Mouse (Mus musculus) kidney, adult 2 months (tissue): ENCODE results near the gene Ap3m1. TPM values are rescaled to one million over a fixed set of nuclear protein-coding genes. Genes with fewer than 3 reads are reported as not detected.

Experiments used
- DNase-seq: peaks from one replicate; pipeline ENCODE4 v3.0.0; 2021
- H3K27ac ChIP-seq: fragments of 200-500 bp; 2 replicates; pipeline ENCODE4 v1.5.1; 2012; ENCODE audit warnings: low read depth, low read length, control low read depth, inconsistent platforms; ENCODE audit not compliant: insufficient read depth
- H3K27me3 ChIP-seq: fragments of 200-500 bp; replicated peaks from 2 replicates; pipeline ENCODE4 v1.6.1; 2012; ENCODE audit warnings: mild to moderate bottlenecking, moderate library complexity, low read length, inconsistent platforms; ENCODE audit not compliant: control insufficient read depth, insufficient read depth
- H3K36me3 ChIP-seq: fragments of 200-500 bp; 2 replicates; pipeline ENCODE4 v1.6.1; 2012; ENCODE audit warnings: mild to moderate bottlenecking, moderate library complexity, low read length, inconsistent platforms; ENCODE audit not compliant: control insufficient read depth, insufficient read depth
- H3K4me1 ChIP-seq: fragments of 200-500 bp; 2 replicates; pipeline ENCODE4 v1.6.1; 2011; ENCODE audit warnings: low read length; ENCODE audit not compliant: control insufficient read depth, insufficient read depth
- H3K4me3 ChIP-seq: fragments of 200-500 bp; 2 replicates; pipeline ENCODE4 v1.5.1; 2011; ENCODE audit warnings: mild to moderate bottlenecking, low read depth, low read length, control low read depth; ENCODE audit not compliant: insufficient read depth
- CTCF ChIP-seq: fragments of 200-500 bp; conservative IDR thresholded peaks from 2 replicates; pipeline ENCODE4 v1.5.1; 2011; ENCODE audit warnings: low read depth, mild to moderate bottlenecking, control low read depth, low read length, moderate library complexity, mixed read lengths; ENCODE audit not compliant: insufficient read depth, insufficient read length
- POLR2A ChIP-seq: fragments of 200-500 bp; IDR thresholded peaks from one replicate; pipeline ENCODE4 v1.6.1; 2011; ENCODE audit warnings: low read depth, low read length, control low read depth
- WGBS: fragments of 180-500 bp; shearing (Covaris S2); methylation state at CpG from one replicate; pipeline ENCODE4 v1.1.7; 2018; 5-methylcytosine and 5-hydroxymethylcytosine counted together
- polyA plus RNA-seq: library from polyadenylated mRNA; depleted of rRNA; stranded (reverse); fragments of >200 nt; gene quantifications from 2 replicates; pipeline ENCODE4 v1.2.3, GENCODE M21; 2012

Ap3m1 gene
- polyA plus RNA-seq, 1 experiment: 25.5 TPM

DNA sequence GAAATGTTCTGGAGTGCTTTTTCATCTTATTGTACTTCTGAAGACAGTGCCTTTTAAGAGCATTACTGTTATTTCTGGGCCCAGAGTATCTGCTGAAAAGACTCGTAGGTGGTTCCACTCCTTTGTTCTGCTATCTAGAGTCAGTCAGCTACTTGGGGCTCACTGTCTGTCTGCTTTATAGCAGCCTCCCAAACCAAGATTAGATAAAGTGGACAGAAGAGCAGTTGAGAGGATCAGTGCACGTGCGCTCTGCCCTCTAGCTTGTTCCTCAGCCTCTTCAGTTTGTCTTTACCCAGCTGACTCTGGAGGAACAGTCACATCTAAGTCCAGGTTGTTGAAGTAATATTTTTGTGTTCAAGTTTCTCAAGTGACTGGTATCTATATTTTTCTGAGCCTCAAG, 21.7 kb upstream of the Ap3m1 start:
- H3K27me3 ChIP-seq: no peaks in the 10 kb centered on the region
- H3K27ac ChIP-seq: no peak overlapping the region
- H3K4me1 ChIP-seq: peaks cover 6% of the 10 kb centered on the region
- no peak for TF ChIP-seq CTCF
- no peak for TF ChIP-seq POLR2A
- H3K36me3 ChIP-seq: no peaks in the 10 kb centered on the region
- WGBS: 80% methylated on average over 3 of the region's 3 CpGs
- no peak overlapping the region for H3K4me3 ChIP-seq
- no peak for DNase-seq

DNA sequence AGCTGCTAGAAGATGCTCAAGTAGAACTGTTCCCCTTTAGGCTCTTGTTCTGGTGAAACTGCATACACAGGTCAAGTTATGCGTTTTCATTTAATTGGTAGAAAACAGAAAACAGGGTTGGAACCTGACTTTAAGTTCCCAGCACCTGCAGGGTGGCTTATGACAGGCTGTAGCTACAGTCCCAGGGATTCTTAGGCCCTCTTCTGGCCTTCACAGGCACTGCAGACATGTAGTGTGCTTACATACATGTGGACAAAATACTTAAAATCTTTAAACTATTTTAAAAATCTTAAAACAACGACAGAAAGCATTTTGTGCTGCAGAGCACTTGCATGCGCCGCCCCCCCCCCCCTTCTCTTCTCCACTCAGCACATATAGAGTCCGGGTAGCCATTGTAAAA, 17.3 kb upstream of the Ap3m1 start:
- TF ChIP-seq CTCF (peak; percentile 16; the same call in 1 of the 2 replicates), POLR2A (no peak)
- no peak for DNase-seq
- WGBS: 89% methylated on average over 5 of the region's 5 CpGs
- H3K27ac ChIP-seq: no peak overlapping the region
- no peaks in the 10 kb centered on the region for H3K36me3 ChIP-seq
- H3K4me3 ChIP-seq: no peak overlapping the region
- no peaks in the 10 kb centered on the region for H3K27me3 ChIP-seq
- H3K4me1 ChIP-seq: peaks cover 3% of the 10 kb centered on the region; the same call in 1 of the 2 replicates

GRCm38 (mm10) chr14:21065490-21066162, 13.3 kb upstream of the Ap3m1 start:
- Histone ChIP-seq H3K4me3 (no peak overlapping the region), H3K27me3 (no peaks in the 10 kb centered on the region), H3K27ac (no peak overlapping the region), H3K36me3 (no peaks in the 10 kb centered on the region), H3K4me1 (no peaks in the 10 kb centered on the region)
- WGBS: 64% methylated on average over 8 of the region's 8 CpGs
- TF ChIP-seq POLR2A (no peak), CTCF (no peak)
- no peak for DNase-seq

- H3K4me1 ChIP-seq: no peaks in the 10 kb centered on the region
- no peak overlapping the region for H3K4me3 ChIP-seq
- peak; percentile 26 for DNase-seq
- no peaks in the 10 kb centered on the region for H3K36me3 ChIP-seq
- H3K27me3 ChIP-seq: no peaks in the 10 kb centered on the region
- TF ChIP-seq POLR2A (no peak), CTCF (no peak)
- WGBS: 24% methylated on average over 1 of the region's 1 CpGs
- no peak overlapping the region for H3K27ac ChIP-seq
Measured at GRCm38 (mm10) chr14:21064321-21064720, 12.0 kb upstream of the Ap3m1 start.

DNA sequence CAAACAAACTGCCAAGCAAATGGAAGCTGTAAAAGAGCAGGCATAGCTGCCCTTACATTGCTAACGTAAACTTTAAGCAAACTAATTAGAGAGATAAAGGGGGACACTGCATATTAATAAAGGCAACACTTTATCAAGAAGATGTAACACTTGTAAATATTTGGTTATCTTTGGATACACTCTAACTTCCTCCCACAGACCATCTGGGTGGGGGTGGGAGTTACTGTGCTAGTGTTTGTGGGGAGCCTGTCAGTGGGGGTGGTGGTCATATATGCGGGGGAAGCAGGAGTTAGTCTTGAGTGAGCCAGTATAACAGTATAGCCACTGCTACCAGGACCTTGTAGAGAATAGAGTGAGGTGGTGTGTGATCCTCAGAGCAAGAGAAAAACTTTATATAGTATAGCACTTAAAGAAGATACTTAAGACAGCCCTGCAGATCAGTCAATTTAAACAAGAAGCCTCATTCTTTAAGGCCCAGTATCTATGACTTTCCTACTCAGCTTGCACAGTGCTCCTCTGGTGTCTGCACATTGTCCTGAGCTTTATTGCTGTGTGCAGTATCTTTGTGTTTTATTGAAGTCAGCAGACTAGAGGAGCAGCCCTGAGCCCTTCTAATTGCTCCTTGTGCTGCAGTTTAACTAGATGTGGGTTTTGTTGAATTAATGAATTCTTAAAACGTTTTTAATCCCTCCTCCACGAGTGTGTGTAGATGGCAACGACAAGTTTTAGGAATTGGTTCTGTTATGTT, 10.6 kb upstream of the Ap3m1 start:
- Histone ChIP-seq H3K27ac (no peak overlapping the region), H3K27me3 (no peaks in the 10 kb centered on the region), H3K36me3 (no peaks in the 10 kb centered on the region), H3K4me3 (no peak overlapping the region), H3K4me1 (no peaks in the 10 kb centered on the region)
- WGBS: 72% methylated on average over 5 of the region's 5 CpGs
- no peak for TF ChIP-seq POLR2A
- no peak for TF ChIP-seq CTCF
- no peak for DNase-seq

DNA sequence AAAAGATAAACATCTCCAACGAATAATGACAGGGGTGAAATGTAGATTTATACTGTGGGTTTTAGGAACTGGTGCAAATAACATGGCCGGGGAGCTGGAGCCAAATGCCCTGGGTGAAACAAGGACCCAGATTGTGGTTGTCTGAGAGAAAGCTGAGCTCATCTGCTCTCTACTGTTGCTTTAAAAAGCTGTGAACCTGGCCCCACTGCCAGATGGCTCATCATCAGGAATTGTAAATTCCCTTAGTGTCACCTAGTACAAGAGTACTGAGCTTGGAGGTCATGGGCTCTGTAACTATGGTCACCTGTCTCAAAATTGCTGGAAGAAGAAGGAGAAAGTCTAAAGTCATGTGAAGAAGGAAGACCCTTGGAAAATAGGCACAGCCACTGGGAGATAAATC, 6.7 kb upstream of the Ap3m1 start:
- Histone ChIP-seq H3K27me3 (no peaks in the 10 kb centered on the region), H3K36me3 (no peaks in the 10 kb centered on the region), H3K4me1 (no peaks in the 10 kb centered on the region), H3K27ac (no peak overlapping the region), H3K4me3 (no peak overlapping the region)
- 75% methylated on average over 2 of the region's 2 CpGs for WGBS
- no peak for TF ChIP-seq CTCF
- no peak for TF ChIP-seq POLR2A
- DNase-seq: no peak

DNA sequence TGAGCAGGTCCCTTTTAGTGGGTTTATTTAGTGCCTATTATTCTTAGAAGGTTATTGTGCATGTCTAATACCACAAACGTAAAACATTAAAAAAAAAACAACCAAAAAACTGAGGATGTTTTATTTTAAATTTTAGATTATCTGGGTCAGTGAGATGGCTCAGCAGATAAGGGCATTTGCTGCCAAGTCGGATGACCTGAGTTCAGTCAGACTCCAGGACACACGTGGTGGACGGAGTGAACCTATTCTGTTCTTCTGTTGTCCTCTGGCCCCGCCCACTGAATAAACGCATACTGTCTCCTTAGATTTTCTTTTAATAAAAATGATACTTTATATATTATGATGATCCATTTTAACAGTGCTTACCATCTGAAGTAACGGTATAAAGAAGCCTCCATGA, 1.3 kb upstream of the Ap3m1 start:
- TF ChIP-seq CTCF: no peak
- no peak for TF ChIP-seq POLR2A
- Histone ChIP-seq H3K4me1 (peaks cover 3% of the 10 kb centered on the region; the same call in 1 of the 2 replicates), H3K4me3 (no peak overlapping the region), H3K36me3 (no peaks in the 10 kb centered on the region), H3K27ac (no peak overlapping the region), H3K27me3 (no peaks in the 10 kb centered on the region)
- peak; percentile 77 for DNase-seq
- WGBS: 45% methylated on average over 7 of the region's 7 CpGs
